8 mouse cellular contexts compared by ENCODE assay signal in genomic region chr1:42850663-42851397, GRCm38 (mm10). TPM values are rescaled to one million over a fixed set of nuclear protein-coding genes. Genes with fewer than 3 reads are reported as not detected.
DNase-seq lines count a peak whose midpoint lies in the region; ATAC-seq lines count a peak whose summit lies in the region.

Gene Mrps9 (plus strand): TSS chr1:42851233.

- ATAC-seq in megakaryocyte progenitor cell, adult 5-6 weeks (replicated peaks; ENCODE audit: poor library complexity): peak; percentile 98

- DNase-seq in adipocyte (ENCODE audit: low spot score): peak; percentile 97
- peak; percentile 97 for DNase-seq in embryo, embryonic 10 days (ENCODE audit: low spot score)
- DNase-seq in gastrocnemius, postnatal 10 days: peak; percentile 98
- peak; percentile 98 for DNase-seq in induced T-regulatory cell, adult 2 months (ENCODE audit: low read depth)
- DNase-seq in left cerebral cortex, adult 9 months (ENCODE audit: low spot score in 2 of 2): peak; percentile 94 to 97
- DNase-seq in right cerebral cortex, postnatal 14 days: peak; percentile 95
- DNase-seq in urinary bladder, postnatal 36 days (ENCODE audit: low spot score in 2 of 2): peak; percentile 96 to 98

RNA-seq across cellular contexts. Expression of gene Mrps9, which starts in this region (rescaled TPM):
- 10 to 100 TPM; 43.9 to 47.8 TPM for total RNA-seq in gastrocnemius, postnatal 10 days (2021)
- 57.3 and 70.6 TPM in 2 replicates for total RNA-seq in megakaryocyte progenitor cell, adult 5-6 weeks (2015)
- total RNA-seq in megakaryocyte progenitor cell, adult 5-6 weeks (2017): 70.0 and 94.3 TPM in 2 replicates

Comparison
In these comparisons a context has a peak if more than half of its experiments do, and no peak if none do; other contexts are left out.
1. Peak in every context shown above with its lines: DNase-seq and ATAC-seq.